Mouse (Mus musculus): ENCODE data around the gene Mvp.

Mvp gene

DNA sequence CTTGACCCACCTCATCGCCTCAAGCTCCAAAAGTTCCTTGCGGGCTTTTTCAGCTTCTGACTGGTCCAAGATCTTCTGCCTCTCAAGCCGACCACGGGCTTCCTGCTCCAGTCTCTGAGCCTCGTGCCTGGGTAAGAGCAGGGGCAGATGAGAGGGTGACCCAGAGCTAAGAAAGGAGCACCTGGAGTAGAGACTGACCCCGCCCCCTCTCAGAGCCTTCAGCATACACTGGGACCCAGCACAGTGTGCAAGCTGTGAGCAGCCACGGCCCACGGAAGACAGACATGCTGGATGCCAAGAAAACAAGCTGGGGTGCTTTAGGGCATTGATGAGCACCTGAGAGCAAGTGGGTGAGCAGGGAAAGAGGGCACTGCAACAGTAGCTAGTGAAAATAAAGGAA is 25.6 kb downstream of the Mvp start:
- no peak for DNase-seq

DNA sequence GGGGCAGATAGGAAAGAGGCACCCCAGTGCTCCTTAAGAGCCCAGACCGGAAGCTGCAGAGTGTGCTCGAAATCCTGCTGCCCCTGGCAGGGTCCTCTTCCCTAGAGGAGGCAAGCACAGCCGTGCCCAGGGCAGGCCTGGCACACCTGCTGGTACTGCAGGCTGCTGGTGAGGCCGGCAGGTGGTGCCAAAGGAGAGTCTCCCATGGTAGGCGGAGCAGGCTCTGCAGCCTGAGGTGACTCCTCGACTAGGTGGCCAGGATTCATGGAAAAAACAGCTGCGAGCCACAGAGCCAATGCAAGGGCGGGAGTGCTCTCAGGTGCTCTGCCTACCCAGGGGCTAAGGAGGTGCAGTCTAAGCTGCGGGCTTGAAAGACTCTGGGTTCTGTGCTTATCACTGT is 28.1 kb downstream of the Mvp start:
- DNase-seq = peak; percentile 30

DNA sequence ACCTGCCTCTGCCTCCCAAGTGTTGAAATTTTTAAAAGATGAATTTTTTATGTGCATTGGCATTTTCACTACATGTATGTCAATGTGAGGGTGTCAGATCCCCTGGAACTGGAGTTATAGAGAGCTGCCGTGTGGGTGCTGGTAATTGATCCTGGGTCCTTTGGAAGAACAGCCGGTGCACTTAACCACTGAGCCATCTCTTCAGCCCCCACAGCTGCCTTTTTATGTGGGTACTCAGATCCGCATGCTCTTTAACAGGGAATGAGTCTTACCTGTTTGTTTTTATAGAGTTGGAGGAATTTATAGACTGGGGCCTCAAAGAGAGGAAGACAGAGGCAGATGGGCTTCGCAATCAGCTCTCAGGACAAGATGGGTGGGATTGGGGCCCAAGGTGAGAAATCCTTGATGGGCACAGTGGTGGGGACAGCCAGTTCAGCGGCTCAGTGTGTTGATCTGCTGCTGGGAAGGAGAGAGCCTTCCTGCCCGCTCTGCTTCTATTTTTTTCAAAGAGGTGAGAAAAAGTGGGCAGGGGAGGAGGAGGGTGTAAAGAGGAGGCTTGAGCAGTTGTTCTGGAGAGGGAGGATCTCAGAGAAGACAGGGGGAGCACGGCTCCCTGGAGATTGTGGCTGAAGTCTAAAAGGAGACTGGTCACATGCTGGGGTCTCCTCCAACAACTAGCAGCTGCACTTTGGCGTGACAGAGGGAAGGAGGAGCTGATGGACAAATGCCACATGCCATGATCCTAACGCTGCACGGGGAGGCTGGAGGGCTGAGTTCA is 29.6 kb downstream of the Mvp start:
- DNase-seq = no peak

DNA sequence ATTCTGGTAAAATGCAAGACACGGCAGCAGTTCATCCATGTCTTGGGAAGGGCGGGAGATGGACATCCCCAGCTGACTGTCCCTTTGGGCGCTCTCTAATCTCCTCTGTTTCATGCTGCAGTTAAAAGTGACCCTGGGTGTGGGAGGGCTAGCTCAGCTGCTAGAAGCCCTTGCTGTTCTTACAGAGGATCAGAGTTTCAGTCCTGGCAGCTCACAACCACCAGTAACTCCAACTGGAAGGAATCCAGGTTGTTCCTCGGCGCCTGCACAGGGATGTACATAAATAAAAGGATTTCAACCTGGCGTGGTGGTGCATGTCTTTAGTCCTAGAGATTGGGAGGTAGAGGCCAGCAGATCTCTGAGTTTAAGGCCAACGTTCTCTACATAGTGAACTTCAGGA is 31.3 kb downstream of the Mvp start:
- DNase-seq = no peak

DNA sequence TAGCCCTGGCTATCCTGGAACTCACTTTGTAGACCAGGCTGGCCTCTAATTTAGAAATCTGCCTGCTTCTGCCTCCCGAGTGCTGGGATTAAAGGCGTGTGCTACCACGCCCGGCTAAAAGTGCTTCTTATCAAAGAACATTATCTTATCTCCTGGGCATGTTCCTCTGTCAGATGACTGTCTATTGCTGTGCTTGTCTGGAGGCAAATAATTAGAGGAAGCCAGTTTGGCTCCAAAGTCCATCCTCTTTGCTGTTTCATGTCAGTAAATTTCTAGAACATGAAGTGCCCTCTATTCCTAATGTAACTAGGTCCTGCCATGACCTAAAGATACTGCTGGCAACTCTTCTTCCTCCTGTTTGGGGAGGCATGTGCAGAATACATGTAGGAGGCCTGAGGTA is 32.4 kb downstream of the Mvp start:
- DNase-seq = no peak

DNA sequence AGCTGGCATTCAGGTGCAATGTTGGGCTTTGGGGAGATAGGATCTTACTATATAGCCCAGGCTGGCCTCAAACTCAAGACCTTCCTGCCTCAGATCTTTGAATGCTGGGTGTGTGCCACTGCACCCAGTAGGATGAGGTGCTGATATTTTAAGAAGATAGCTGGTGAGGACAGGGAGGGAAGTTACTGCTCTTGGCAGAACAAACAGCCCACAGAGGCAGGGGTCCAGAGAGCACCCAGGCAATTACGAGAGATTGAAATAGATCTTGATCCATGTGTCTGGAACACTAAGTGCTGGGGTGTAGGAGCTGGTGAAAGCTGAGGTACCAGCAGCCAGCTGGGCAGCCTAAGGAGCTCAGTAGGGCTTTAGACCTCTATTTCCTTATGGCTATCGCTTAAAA is 32.8 kb downstream of the Mvp start:
- no peak for DNase-seq

DNA sequence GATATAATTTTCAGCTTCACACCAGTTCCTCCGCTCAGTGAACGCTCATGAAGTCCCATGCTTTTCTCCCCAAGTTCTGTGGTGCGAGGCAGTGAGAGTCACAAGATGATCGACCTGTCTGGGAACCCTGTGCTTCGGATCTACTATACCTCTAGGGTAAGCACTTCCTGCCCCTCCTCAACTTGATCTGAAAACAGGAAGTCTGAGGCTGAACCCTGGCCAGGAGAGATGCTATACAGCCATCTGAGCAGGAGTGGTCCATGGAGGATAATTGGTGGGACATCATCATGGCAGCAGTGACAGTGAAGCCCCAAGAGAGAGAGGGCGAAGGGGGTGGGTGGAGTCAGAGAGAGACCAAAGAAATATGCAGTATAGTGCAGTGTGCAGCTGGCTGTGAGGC is 35.6 kb downstream of the Mvp start:
- no peak for DNase-seq

DNA sequence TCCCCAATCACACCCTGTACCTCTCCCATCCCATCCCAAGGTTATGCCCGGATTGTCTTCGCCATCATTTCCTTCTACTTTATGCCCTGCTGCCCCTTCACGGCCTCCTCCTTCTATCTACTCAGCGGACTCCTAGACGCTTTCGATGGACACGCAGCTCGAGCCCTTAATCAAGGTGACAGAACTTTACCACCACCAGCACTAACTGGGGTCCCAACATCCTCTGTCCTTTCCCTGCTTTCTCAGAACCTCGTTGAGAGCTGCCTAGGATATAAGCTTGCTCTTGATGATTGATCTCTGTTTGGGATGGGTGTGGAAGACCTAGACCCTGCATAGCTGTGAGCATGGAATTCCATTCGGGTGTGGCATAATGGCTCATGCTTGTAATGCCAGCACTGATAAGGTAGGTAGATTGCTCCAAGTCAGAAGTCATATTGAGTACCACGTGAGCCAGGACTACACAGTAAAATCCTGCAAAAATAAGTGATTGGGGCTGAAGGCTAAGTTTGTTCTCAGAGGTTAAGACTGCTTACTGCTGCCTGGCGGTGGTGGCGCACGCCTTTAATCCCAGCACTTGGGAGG is 37.5 kb downstream of the Mvp start:
- DNase-seq = peak; percentile 18

DNA sequence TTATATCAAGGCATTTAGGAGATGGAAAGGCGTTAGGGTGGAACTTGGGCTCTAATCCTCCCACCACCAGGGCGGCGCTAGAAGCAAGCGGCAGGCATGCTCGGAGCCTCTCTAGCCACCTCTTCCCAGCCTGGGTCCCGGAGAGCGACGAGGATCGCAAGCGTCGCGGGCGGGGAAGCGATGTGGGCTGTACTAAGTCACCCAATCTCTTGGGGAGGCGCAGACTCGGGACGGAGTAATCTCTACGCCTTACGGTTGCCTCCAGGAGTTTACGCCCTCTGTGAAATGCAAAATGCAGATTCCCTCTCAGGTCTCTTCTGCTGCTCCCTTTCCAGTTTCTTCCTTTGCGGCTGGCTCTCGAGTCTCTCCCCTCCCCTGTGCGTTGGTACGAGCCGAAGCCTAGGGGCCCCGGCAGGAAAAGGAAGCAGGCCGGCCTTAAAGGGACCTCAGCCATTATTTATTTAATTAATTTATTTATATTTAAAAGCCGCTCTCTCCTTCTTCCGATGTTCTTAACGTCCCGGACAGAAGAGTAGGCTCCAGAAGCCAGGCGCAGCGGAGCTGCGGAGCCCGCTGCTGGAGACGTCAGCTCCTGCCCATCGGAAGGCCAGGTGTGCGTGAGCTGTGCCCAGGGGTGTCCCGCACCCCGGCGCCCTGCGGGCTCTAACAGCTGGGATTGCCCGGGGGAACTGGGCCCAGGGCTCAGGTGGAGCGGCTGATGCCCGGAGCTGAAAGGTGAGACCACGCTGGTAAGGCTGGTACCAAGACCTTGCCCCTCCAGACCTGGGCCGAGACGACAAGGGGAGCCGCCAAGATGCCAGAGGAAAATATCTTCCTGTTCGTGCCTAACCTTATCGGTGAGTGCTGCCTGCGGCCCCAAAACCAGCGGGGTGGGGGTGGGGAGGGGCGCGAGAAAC is 38.2 kb downstream of the Mvp start, which contains the start of gene Cdiptos:
Cdiptos (minus strand) TSS at position 149 of the 917 bp plus-strand sequence.
- peak; percentile 97 for DNase-seq

DNA sequence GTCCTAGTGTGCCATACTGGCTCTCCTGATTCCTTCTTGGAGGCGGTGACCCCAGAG is 38.7 kb downstream of the Mvp start, which contains the start of gene Cdipt:
Cdipt (plus strand) TSS at position 22 of the 57 bp plus-strand sequence.
- no peak for DNase-seq

DNA sequence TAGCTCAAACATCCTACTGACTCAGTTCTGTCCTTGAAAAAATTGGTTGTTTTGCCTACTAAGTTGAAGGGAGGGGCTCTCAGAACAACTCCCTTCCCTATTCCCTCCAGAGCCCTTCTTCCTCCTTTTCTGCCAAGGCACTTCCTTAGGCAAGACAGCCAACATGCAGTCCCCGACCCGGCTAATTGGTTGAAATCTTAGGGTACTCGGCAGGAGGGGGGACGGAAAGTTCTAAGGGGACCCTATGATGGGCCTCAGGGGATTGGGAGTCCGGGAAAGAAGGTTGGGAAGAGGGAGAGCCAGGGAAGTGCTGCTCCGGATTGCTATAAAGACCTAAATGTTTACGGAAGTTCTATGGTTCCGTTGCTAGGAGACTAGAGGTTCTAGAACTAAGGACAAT is 38.9 kb downstream of the Mvp start:
- DNase-seq = no peak

DNA sequence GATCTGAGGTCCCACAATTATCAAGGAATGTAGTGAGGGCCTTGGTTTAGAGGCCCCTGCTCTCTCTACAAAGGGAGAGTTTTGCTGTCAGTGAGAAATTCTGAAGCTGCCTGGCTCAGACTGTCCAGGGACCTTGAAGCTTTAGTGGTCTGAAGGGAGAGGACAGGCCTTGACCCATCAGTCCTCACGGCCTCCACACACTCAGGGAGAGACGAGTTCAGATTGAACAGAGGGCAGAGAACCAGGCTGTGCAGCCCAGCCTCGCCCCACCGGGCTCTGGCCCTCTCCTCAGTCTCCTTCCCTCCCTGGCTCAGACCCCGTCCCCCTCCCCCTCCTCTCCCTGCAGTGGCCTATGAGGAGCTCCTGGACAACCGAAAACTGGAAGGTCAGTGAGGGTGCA is 47.1 kb downstream of the Mvp start:
- DNase-seq = no peak

DNA sequence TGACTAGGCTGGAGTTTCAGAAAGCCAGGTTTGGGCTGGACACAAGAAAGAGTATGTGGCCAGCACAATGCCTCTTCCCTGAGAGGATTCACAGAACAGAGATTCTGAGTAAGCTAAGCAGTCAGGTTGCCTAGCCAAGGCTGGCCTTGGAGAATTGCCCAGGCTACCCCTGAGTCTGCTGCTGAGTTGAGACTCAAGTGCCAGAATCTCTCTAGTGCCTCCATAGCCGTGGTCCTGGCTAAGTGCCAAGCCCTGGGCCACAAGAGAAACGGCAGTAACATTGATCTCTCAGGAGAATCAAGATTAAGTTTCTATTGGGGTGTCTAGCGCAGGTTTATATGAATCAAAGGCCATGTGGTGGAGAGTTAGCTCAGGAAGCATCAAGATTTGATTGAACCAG is 48.9 kb downstream of the Mvp start:
- no peak for DNase-seq

DNA sequence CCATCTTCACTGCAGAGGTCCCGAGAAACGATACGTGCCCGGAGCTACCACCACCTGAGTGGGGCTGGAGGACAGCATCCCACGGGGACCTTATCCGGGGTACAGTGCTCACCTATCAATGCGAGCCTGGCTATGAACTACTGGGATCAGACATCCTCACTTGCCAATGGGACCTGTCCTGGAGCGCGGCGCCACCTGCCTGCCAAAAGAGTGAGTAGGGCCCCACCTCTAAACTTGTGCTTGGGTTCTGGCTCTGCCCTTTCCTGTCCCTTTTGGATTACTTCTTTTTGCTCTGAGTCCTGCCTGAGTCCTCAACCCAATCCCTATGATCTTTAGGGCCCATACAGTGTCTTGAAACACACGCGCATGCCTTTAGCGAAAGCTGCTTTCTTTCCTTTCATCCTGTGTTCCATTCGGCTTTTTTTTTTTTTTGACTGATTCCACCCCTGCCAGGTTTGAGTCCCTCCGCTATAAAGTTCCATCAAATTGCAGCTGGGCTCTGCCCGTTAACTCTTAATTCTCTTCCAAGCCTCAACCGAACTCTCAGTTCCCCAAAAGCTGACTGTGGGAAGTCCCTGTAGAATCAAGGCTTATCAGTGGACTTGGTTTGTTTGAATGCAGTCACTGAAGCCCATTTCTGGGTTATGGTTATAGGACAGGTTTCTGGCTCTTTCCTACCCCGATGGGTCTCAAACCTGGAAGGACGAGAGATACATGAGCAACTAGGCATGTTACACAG is 50.7 kb downstream of the Mvp start:
- DNase-seq = peak; percentile 48

DNA sequence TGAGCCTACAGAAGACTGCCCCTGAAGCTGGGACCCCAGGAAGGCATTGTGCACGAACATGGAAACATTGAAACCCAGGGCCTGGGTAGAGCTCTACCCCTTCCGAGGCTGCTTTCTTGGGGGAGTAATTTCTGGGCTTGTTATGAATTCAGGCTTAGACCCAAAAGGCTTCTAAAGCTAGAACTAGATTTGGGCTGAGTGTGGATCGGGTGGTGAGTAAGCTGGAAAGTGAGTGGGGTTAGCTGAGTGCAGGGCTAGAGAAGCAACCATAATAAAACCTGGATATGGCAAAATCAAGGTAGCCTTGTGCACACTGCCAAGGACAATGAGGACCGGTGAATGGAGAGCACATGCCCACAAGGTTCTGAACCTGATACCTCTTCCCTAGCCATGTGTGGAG is 52.5 kb downstream of the Mvp start:
- DNase-seq = no peak

DNA sequence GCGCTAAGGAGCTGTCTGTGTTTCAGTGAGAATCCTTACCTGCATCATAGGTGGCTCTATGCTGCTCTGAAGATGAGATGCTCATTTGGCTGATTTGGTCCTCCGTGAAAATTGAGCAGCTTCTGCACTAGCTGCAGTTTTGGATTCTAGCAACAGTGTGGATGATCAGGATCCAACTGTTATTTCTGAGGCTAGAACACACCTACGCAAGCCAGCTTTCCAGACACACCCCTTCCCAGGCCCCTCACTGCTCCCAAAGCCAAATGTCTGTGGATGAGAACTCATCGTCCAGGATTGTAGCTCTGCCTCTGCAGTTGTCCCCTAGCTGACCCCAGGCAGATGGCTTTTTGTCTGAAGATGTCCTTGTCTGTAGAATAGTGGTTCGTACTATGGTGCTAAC is 53.3 kb downstream of the Mvp start:
- no peak for DNase-seq

DNA sequence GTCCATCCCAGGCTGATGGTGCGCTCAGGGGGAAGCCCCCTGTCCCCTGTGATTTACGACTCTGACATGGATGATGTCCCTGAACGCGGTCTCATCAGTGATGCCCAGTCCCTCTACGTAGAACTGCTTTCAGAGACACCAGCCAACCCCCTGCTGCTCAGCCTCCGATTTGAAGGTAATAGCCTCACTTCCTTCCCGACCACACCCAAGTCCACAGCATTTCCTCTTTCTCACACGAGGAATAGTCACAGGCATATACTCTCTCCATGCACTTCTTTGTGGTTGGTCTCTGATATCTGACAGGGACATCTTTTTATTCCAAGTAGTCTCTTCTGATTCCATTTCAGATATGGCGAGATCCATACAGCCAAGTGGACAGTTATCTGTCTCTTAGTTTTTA is 54.6 kb downstream of the Mvp start:
- DNase-seq = no peak

DNA sequence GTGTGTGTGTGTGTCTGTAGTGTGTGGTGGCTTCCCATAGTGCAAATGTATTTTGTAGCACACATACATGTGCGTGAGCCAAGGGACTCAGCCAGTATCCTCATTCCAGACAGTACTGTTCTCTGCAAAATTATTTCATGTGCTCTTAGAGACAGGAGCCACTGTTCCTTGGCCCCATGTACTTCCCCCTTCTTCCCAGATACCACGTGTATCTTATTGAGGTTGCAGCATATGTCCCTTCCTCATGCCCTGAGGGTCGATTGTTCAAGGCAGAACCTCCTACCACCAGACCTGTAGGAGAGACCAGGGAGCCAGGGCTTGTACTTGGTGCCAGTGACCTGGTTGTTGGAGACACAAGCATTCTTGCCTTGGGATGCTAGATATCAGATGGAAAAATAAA is 59.3 kb downstream of the Mvp start:
- no peak for DNase-seq

DNA sequence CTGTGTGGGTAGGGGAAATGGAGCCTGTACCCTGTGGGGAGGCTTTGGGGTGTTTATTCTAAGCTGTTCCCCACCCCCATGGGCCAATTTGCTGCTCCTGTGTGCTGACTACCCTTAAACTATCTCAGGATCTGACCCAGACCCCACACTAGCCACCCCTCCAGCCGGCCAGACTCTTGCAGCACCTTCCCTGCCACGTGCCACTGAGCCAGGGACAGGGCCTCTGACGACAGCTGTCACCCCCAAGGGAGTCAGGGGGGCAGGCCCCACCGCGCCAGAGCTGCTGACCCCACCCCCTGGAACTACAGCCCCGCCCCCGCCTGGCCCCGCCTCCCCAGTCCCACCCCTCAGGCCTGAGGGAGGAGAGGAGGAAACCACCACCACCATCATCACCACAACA is 61.8 kb downstream of the Mvp start:
- DNase-seq = no peak

DNA sequence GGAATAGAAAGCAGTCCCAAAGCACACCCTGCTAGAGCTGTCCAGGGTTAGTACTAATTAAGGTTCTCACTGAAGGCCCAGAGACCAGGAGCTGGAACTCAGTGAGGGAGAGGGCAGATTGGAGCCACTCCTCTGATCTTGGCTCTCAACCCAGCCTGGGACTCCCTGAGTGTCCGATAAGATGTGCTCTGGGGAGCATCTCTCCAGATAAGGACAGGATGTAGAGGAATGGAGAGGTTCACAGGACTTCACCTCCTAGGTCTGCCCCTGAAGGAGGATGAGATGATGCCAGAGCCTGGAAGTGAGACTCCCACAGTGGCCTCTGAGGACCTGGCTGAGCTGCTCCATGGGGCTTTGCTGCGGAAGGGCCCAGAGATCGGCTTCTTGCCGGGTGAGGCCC is 62.7 kb downstream of the Mvp start:
- DNase-seq = no peak

DNA sequence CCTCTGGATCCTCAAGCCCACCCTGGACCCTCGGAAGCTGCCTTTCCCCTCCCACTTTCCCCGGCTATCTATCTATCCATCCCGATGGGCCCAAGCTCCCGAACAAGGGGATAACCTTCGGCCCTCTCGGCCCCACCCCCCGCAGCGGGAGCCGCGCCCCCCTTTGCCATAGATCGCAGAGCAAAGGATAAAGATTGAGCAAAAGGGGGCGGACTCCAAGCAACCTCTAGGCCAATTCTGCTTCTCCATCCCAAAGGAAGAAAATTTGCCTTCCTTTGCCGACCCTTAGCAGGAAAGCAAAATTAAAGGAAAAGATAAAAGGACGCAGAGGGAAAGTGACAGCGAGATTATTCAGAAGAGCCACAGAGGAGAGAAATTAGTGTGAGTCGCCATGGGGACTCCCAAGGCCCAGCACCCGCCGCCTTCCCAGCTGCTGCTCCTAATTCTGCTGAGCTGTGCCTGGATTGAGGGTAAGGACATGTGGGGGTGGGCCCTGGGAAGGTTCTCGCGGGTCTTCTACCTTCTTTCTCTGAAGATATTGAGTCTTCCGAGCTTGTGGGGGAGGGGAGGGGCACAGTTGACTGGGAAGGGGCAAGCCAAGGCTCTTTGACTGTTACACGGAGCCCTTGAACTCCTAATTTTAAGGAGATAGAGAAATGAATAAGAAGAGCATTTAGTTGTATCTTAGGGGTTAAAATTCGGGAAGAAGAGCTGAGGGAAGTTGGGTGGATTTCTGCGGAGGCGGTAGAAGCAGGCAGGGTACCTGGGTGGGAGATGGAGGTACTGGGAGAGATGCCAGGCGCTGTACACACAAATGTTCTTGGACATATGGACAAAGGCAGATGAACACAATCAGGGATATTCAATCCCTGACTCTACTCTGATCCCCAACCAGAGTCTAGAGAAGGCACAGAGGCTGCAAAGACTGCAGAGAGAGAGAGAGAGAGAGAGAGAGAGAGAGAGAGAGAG is 63.5 kb downstream of the Mvp start:
- no peak for DNase-seq

Data from liver (tissue).